Mouse (Mus musculus): ENCODE data around the gene Esrp2.

GRCm38 (mm10) chr8:106133526-106133925 is 3.2 kb downstream of the Esrp2 start:
- no peak for TF ChIP-seq CTCF (IDR thresholded peaks at IDR 0.05; ENCODE audit: low read depth, low read length)
- TF ChIP-seq POLR2A (IDR thresholded peaks at IDR 0.05; ENCODE audit: insufficient read depth, low read length): no peak
- no peak for TF ChIP-seq EP300 (IDR thresholded peaks at IDR 0.05; ENCODE audit: insufficient read depth, low read depth, low read length)

Data from ES-Bruce4 (cell line).